Mouse (Mus musculus) cerebellum, postnatal 25 days (tissue): ENCODE measurements around the gene Aff1.

Experiments used
- DNase-seq, 2 experiments: peaks; one replicate each; pipeline ENCODE4 v3.0.0; 2021; ENCODE audit warnings: mixed read lengths in 2 of 2

The Aff1 gene

GRCm38 (mm10) chr5:103726281-103726938, 34.2 kb downstream of the Aff1 start:
- DNase-seq: no peak

GRCm38 (mm10) chr5:103727777-103728395, 35.7 kb downstream of the Aff1 start:
- no peak for DNase-seq

- no peak for DNase-seq
Observed at GRCm38 (mm10) chr5:103729225-103729624, 37.1 kb downstream of the Aff1 start.

GRCm38 (mm10) chr5:103730142-103730541, 38.0 kb downstream of the Aff1 start:
- no peak for DNase-seq

GRCm38 (mm10) chr5:103730727-103731126, 38.6 kb downstream of the Aff1 start:
- no peak for DNase-seq

GRCm38 (mm10) chr5:103732581-103732980, 40.4 kb downstream of the Aff1 start:
- no peak for DNase-seq

GRCm38 (mm10) chr5:103735411-103736112, 43.4 kb downstream of the Aff1 start:
- no peak for DNase-seq

GRCm38 (mm10) chr5:103736553-103737207, 44.5 kb downstream of the Aff1 start:
- DNase-seq: no peak

- no peak for DNase-seq
Observed at GRCm38 (mm10) chr5:103737208-103738066, 45.3 kb downstream of the Aff1 start.

- DNase-seq: no peak
Observed at GRCm38 (mm10) chr5:103738509-103738908, 46.3 kb downstream of the Aff1 start.

GRCm38 (mm10) chr5:103739163-103739562, 47.0 kb downstream of the Aff1 start:
- DNase-seq: no peak

GRCm38 (mm10) chr5:103740093-103740902, 48.1 kb downstream of the Aff1 start:
- DNase-seq: no peak

- DNase-seq: no peak
Observed at GRCm38 (mm10) chr5:103740903-103741246, 48.7 kb downstream of the Aff1 start.

GRCm38 (mm10) chr5:103741443-103741842, 49.3 kb downstream of the Aff1 start:
- DNase-seq: no peak

- no peak for DNase-seq
Observed at GRCm38 (mm10) chr5:103741992-103742391, 49.8 kb downstream of the Aff1 start.

GRCm38 (mm10) chr5:103744531-103744930, 52.4 kb downstream of the Aff1 start:
- DNase-seq: no peak

- no peak for DNase-seq
Observed at GRCm38 (mm10) chr5:103745635-103746034, 53.5 kb downstream of the Aff1 start.

GRCm38 (mm10) chr5:103746561-103747085, 54.4 kb downstream of the Aff1 start:
- DNase-seq: no peak

- no peak for DNase-seq
Observed at GRCm38 (mm10) chr5:103747098-103747497, 54.9 kb downstream of the Aff1 start.

- no peak for DNase-seq
Observed at GRCm38 (mm10) chr5:103748343-103748742, 56.2 kb downstream of the Aff1 start.
